Mouse (Mus musculus): ENCODE measurements around the gene Slc37a4. TPM values are rescaled to one million over a fixed set of nuclear protein-coding genes. Genes with fewer than 3 reads are reported as not detected.
A peak's percentile ranks its signal among the peaks of the same experiment; 100 is the strongest.

Gene Slc37a4
- polyA plus RNA-seq, 1 experiment: 295 TPM

DNA sequence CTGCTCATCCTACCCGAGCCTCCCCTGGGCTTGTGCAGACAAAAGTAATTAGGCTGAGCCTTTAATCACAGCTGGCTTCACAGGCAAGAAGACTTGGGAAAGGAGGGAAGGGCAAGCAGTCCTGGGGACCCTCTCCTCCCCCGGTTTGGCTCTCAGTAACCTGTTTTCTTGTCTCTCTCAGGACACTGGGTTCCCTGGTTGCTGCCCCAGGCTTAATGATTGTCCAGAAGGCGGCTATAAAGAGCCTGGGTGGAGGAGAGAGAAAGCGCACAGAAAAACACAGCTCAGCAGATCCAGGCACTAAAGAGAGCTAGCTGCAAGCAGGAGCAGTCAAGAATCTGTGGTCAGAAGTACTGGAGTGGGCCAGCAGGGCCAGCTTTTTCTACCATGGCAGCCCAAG lies 1.4 kb downstream of the Slc37a4 start:
- peak overlapping the region; percentile 75 for H3K27ac ChIP-seq (ENCODE audit: insufficient read depth, low read depth, low read length)
- peak overlapping the region; percentile 78 for H3K4me3 ChIP-seq (ENCODE audit: insufficient read depth, low read depth, low read length)

DNA sequence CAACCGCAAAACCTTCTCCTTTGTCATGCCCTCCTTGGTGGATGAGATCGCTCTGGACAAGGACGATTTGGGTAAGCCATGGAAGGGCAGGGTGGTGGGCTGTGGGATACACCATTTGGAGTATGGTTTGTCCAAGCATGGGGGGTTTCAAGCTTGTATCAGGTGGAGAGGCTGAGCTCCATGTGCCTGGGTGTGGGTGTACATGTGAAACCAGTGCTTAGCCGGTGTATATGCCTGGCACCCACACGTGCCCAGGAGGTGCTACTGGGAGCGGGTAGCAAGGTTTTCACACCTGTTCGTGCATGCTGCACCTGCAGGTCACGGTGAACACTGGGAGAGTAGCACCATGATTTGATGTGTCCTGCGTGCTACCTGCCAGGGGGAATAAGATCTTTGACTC lies 1.9 kb downstream of the Slc37a4 start:
- DNase-seq: no peak
- peak overlapping the region; percentile 78 for H3K4me3 ChIP-seq (ENCODE audit: insufficient read depth, low read depth, low read length)
- no peak for TF ChIP-seq POLR2A (IDR thresholded peaks at IDR 0.05; ENCODE audit: low read depth, low read length)
- TF ChIP-seq CTCF (conservative IDR thresholded peaks at IDR 0.05; ENCODE audit: insufficient read depth, insufficient read length, low read depth, low read length): no peak
- WGBS: 42% methylated on average over 9 of the region's 9 CpGs
- H3K4me1 ChIP-seq (ENCODE audit: control insufficient read depth, insufficient read depth, low read length): peaks cover 12% of the 10 kb centered on the region; the same call in 1 of the 2 replicates
- H3K27me3 ChIP-seq (replicated peaks; ENCODE audit: control insufficient read depth, insufficient read depth, low read length): no peaks in the 10 kb centered on the region
- H3K27ac ChIP-seq (ENCODE audit: insufficient read depth, low read depth, low read length): peak overlapping the region; percentile 75
- H3K36me3 ChIP-seq (ENCODE audit: control insufficient read depth, insufficient read depth, low read length): peaks cover 4% of the 10 kb centered on the region; the same call in 1 of the 2 replicates

More for the DNA sequence above, 1.4 kb downstream of the Slc37a4 start:
- 21% methylated on average over 4 of the region's 4 CpGs for WGBS
- DNase-seq: peak; percentile 93
- Histone ChIP-seq H3K4me1 (ENCODE audit: control insufficient read depth, insufficient read depth, low read length) (peaks cover 12% of the 10 kb centered on the region; the same call in 1 of the 2 replicates), H3K36me3 (ENCODE audit: control insufficient read depth, insufficient read depth, low read length) (peaks cover 4% of the 10 kb centered on the region; the same call in 1 of the 2 replicates), H3K27me3 (replicated peaks; ENCODE audit: control insufficient read depth, insufficient read depth, low read length) (no peaks in the 10 kb centered on the region)
- TF ChIP-seq CTCF (conservative IDR thresholded peaks at IDR 0.05; ENCODE audit: insufficient read depth, insufficient read length, low read depth, low read length) (0 out of 2 replicates have a peak, but pooled peaks have one; percentile 5), POLR2A (IDR thresholded peaks at IDR 0.05; ENCODE audit: low read depth, low read length) (peak; percentile 77)

DNA sequence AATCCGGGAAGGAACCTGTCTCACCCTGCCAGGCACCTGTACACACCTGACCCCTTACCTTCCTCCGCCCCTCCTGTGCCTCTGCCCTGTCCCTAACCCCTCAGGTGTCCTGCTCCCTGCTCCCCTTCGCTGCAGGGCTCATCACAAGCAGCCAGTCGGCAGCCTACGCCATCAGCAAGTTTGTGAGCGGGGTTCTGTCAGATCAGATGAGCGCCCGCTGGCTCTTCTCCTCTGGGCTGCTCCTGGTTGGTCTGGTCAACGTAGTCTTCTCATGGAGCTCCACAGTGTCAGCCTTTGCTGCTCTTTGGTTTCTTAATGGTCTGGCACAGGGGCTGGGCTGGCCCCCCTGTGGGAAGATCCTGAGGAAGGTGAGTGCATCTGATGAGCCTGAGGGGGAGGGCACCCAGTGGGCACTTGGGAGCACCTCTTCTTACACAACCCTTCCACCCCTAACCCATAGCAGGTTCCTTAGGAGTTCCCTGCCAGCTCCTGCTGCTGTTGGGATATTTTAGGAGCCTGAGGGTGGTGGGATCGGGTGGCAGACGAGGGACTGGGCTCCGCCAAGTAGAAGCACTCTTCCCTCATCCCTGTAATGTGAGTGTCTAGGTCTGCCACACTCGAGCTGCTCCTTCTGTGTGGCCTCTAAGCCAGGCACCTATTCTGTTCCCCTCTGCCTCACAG lies 2.6 kb downstream of the Slc37a4 start:
- TF ChIP-seq CTCF (conservative IDR thresholded peaks at IDR 0.05; ENCODE audit: insufficient read depth, insufficient read length, low read depth, low read length): no peak
- TF ChIP-seq POLR2A (IDR thresholded peaks at IDR 0.05; ENCODE audit: low read depth, low read length): no peak
- no peak for DNase-seq
- 59% methylated on average over 13 of the region's 13 CpGs for WGBS
- Histone ChIP-seq H3K27ac (ENCODE audit: insufficient read depth, low read depth, low read length) (peak overlapping the region; percentile 75), H3K36me3 (ENCODE audit: control insufficient read depth, insufficient read depth, low read length) (peaks cover 4% of the 10 kb centered on the region; the same call in 1 of the 2 replicates), H3K4me1 (ENCODE audit: control insufficient read depth, insufficient read depth, low read length) (peaks cover 12% of the 10 kb centered on the region; the same call in 1 of the 2 replicates), H3K27me3 (replicated peaks; ENCODE audit: control insufficient read depth, insufficient read depth, low read length) (no peaks in the 10 kb centered on the region), H3K4me3 (ENCODE audit: insufficient read depth, low read depth, low read length) (peak overlapping the region; percentile 78)

DNA sequence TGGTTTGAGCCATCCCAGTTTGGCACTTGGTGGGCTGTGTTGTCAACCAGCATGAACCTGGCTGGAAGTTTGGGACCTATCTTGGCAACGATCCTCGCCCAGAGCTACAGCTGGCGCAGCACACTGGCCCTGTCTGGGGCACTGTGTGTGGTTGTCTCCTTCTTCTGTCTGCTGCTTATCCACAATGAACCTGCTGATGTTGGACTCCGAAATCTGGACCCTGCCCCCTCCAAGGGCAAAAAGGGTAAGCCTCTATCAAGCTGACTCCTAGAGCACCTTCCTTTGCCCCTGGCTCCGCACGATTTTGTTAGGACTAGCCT lies 3.1 kb downstream of the Slc37a4 start:
- Histone ChIP-seq H3K4me1 (ENCODE audit: control insufficient read depth, insufficient read depth, low read length) (peaks cover 12% of the 10 kb centered on the region; the same call in 1 of the 2 replicates), H3K36me3 (ENCODE audit: control insufficient read depth, insufficient read depth, low read length) (peaks cover 4% of the 10 kb centered on the region; the same call in 1 of the 2 replicates), H3K27me3 (replicated peaks; ENCODE audit: control insufficient read depth, insufficient read depth, low read length) (no peaks in the 10 kb centered on the region), H3K4me3 (ENCODE audit: insufficient read depth, low read depth, low read length) (peak overlapping the region; percentile 78), H3K27ac (ENCODE audit: insufficient read depth, low read depth, low read length) (peak overlapping the region; percentile 75)
- TF ChIP-seq CTCF (conservative IDR thresholded peaks at IDR 0.05; ENCODE audit: insufficient read depth, insufficient read length, low read depth, low read length) (no peak), POLR2A (IDR thresholded peaks at IDR 0.05; ENCODE audit: low read depth, low read length) (peak; percentile 58)
- WGBS: 65% methylated on average over 6 of the region's 6 CpGs
- DNase-seq: peak; percentile 69

DNA sequence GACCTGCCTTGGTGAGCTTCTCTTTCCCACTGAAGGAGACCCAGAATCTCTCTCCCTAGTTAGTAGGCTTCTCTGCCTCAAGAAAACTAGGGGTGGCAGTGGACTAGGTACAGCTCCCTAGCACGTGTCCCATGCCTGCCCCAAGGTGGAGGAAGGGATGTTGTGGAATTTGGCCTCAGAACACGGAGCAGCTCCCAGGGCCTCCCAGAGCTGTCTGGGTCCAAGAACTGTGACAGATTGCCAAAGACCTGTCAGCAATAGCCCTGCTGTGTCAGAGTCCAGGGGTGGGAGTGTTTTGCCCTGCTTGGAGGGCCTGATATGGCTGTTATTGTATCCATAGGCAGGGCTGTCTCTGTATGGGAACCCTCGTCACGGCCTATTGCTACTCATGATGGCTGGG lies 4.4 kb downstream of the Slc37a4 start:
- Histone ChIP-seq H3K27ac (ENCODE audit: insufficient read depth, low read depth, low read length) (peak overlapping the region; percentile 58), H3K27me3 (replicated peaks; ENCODE audit: control insufficient read depth, insufficient read depth, low read length) (no peaks in the 10 kb centered on the region), H3K36me3 (ENCODE audit: control insufficient read depth, insufficient read depth, low read length) (peaks cover 4% of the 10 kb centered on the region; the same call in 1 of the 2 replicates), H3K4me3 (ENCODE audit: insufficient read depth, low read depth, low read length) (peak overlapping the region; percentile 12; the same call in 1 of the 2 replicates), H3K4me1 (ENCODE audit: control insufficient read depth, insufficient read depth, low read length) (peaks cover 11% of the 10 kb centered on the region; the same call in 1 of the 2 replicates)
- WGBS: 35% methylated on average over 4 of the region's 4 CpGs
- DNase-seq: peak; percentile 94
- TF ChIP-seq POLR2A (IDR thresholded peaks at IDR 0.05; ENCODE audit: low read depth, low read length) (no peak), CTCF (conservative IDR thresholded peaks at IDR 0.05; ENCODE audit: insufficient read depth, insufficient read length, low read depth, low read length) (0 out of 2 replicates have a peak, but pooled peaks have one; percentile 0)

DNA sequence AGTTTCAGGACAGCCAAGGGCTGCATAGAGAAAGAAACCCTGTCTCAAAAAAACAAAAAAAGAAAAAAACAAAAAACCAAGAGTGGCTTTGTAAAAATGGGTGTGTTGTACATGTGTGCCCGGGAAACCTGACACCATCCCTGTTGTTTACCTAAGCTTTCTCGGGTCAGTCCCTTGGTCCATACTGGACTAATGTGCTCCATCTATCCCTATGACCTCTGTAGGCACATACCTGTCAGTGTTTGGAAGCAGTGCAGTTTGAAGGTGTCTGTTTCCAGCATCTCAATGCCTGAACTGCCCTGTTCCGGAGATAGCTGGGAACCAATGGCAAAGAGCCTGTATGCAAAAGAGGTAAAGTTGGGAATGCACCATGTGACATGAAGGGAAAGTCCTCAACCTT lies 8.4 kb downstream of the Slc37a4 start:
- TF ChIP-seq POLR2A (IDR thresholded peaks at IDR 0.05; ENCODE audit: low read depth, low read length): no peak
- no peak for TF ChIP-seq CTCF (conservative IDR thresholded peaks at IDR 0.05; ENCODE audit: insufficient read depth, insufficient read length, low read depth, low read length)
- 51% methylated on average over 3 of the region's 3 CpGs for WGBS
- Histone ChIP-seq H3K27ac (ENCODE audit: insufficient read depth, low read depth, low read length) (no peak overlapping the region), H3K4me1 (ENCODE audit: control insufficient read depth, insufficient read depth, low read length) (peaks cover 12% of the 10 kb centered on the region; the same call in 1 of the 2 replicates), H3K36me3 (ENCODE audit: control insufficient read depth, insufficient read depth, low read length) (peaks cover 4% of the 10 kb centered on the region), H3K27me3 (replicated peaks; ENCODE audit: control insufficient read depth, insufficient read depth, low read length) (no peaks in the 10 kb centered on the region), H3K4me3 (ENCODE audit: insufficient read depth, low read depth, low read length) (no peak overlapping the region)
- no peak for DNase-seq
